Mouse (Mus musculus) heart, postnatal 0 days (tissue): ENCODE data around the gene Psmc3. TPM values are rescaled to one million over a fixed set of nuclear protein-coding genes. Genes with fewer than 3 reads are reported as not detected.

ENCODE experiments used
- ATAC-seq: fragments of 200-750 bp; cut with Nextera tagmentation; 2 replicates; pipeline ENCODE4 v1.8.0; 2017; ENCODE audit warnings: low read depth, moderate number of reproducible peaks, moderate library complexity; ENCODE audit not compliant: insufficient read depth
- DNase-seq: peaks from one replicate; pipeline ENCODE4 v3.0.0-alpha.2; 2016; ENCODE audit warnings: low spot score
- H3K27ac ChIP-seq: fragments of 300-500 bp; sonication (generic); 2 replicates; pipeline ENCODE4 v1.5.1; 2014; ENCODE audit warnings: low read depth, mild to moderate bottlenecking
- H3K27me3 ChIP-seq: fragments of 300-500 bp; sonication (generic); 2 replicates; pipeline ENCODE4 v1.6.1; 2014; ENCODE audit warnings: low read length, mixed read lengths; ENCODE audit not compliant: control insufficient read depth, insufficient read depth
- H3K36me3 ChIP-seq: fragments of 300-500 bp; sonication (generic); replicated peaks from 2 replicates; pipeline ENCODE4 v1.6.1; 2014; ENCODE audit warnings: low read length, mixed read lengths; ENCODE audit not compliant: control insufficient read depth, insufficient read depth
- H3K4me1 ChIP-seq: fragments of 300-500 bp; sonication (generic); 2 replicates; pipeline ENCODE4 v1.6.1; 2014; ENCODE audit warnings: antibody characterized with exemption; ENCODE audit not compliant: control insufficient read depth, insufficient read depth
- H3K4me2 ChIP-seq: fragments of 300-500 bp; sonication (generic); 2 replicates; pipeline ENCODE4 v1.6.1; 2014; ENCODE audit warnings: low read depth, mild to moderate bottlenecking, low read length, moderate library complexity
- H3K4me3 ChIP-seq: fragments of 300-500 bp; sonication (generic); 2 replicates; pipeline ENCODE4 v1.5.1; 2014; ENCODE audit warnings: low read depth, low read length
- H3K9ac ChIP-seq: fragments of 300-500 bp; sonication (generic); replicated peaks from 2 replicates; pipeline ENCODE4 v1.6.1; 2014; ENCODE audit warnings: low read depth, low read length, mixed read lengths
- H3K9me3 ChIP-seq: fragments of 300-500 bp; sonication (generic); replicated peaks from 2 replicates; pipeline ENCODE4 v1.6.1; 2016; ENCODE audit warnings: low read length; ENCODE audit not compliant: control insufficient read depth
- CTCF ChIP-seq: IDR thresholded peaks from 2 replicates; pipeline ENCODE4 v1.5.1; 2016; ENCODE audit warnings: antibody characterized with exemption, control low read depth, low read depth
- EP300 ChIP-seq: IDR thresholded peaks from 2 replicates; pipeline ENCODE4 v1.6.1; 2016; ENCODE audit warnings: antibody characterized with exemption, low read depth
- WGBS: fragments of 180-500 bp; shearing (Covaris S2); extraction: QIAGEN DNeasy Blood & Tissue Kit; methylation state at CpG from one replicate; pipeline ENCODE4 v1.1.7; 2014; 5-methylcytosine and 5-hydroxymethylcytosine counted together
- polyA plus RNA-seq: library from polyadenylated mRNA; unstranded; fragments of >200 nt; fragmentation: Nextera tagmentation; extraction: Ambion mirVana; gene quantifications from 2 replicates; pipeline ENCODE4 v1.2.1, GENCODE M21; 2015
- total RNA-seq: library from RNA; depleted of rRNA; stranded (reverse); fragments of >200 nt; gene quantifications from 2 replicates; pipeline ENCODE4 v1.2.3, GENCODE M21; 2014; ENCODE audit warnings: low replicate concordance

Psmc3 gene
- total and polyA plus RNA-seq, 2 experiments from 2014 or later, result 264 to 300 TPM

DNA sequence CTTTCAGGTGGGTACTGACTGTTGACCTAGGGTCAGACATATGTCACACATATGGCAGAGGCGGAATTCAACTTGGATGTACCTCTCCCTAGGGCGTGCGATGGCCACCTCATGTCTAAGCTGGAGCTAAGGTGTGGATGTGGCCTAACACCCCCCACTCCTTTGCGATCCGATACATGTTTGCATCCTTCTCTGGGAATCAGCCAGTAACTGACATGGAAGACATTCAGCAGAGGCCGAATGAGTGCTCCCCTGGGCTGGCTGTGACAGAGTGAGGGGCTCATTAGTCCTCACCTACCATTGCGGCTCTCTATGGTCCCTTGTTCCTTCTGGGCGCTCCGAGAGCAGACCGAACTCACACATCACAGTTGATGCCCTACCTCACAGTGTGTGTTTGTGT is 17.2 kb downstream of the Psmc3 start:
- peak overlapping the region; percentile 77 for H3K4me2 ChIP-seq
- H3K27me3 ChIP-seq, result no peaks in the 10 kb centered on the region
- no peaks in the 10 kb centered on the region for H3K9me3 ChIP-seq
- 86% methylated on average over 10 of the region's 10 CpGs for WGBS
- DNase-seq (no peak), ATAC-seq (no peak)
- peaks cover 27% of the 10 kb centered on the region for H3K4me1 ChIP-seq
- TF ChIP-seq CTCF (no peak), EP300 (no peak)
- H3K4me3 ChIP-seq, result peak overlapping the region; percentile 80; the same call in 1 of the 2 replicates
- peak overlapping the region; percentile 94 for H3K27ac ChIP-seq
- H3K36me3 ChIP-seq, result 0 out of 2 replicates have a peak, but pooled peaks cover 4% of the 10 kb centered on the region
- H3K9ac ChIP-seq, result peak overlapping the region; percentile 81; the same call in 1 of the 2 replicates

DNA sequence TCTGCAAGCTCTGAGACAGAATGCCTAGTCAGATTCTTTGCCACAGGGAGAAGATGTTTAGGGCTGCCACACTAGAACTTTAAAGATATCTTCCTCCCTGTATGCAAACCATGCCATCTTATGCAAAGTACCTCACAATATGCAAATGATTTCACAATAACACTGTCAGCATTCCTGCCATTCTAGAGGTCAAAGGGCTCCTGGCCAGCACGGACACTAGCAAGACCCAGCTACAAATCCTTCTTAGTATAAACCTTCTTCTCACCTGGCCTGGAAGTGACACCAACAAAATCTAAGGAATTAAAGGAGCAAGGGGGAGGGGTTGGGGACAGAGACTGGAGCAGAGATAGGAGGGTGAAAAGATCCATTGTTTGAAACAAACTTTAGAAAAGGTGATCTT is 18.3 kb downstream of the Psmc3 start:
- H3K4me1 ChIP-seq, result peaks cover 20% of the 10 kb centered on the region
- TF ChIP-seq CTCF, result no peak
- TF ChIP-seq EP300, result no peak
- 31% methylated on average over 1 of the region's 1 CpGs for WGBS
- H3K27ac ChIP-seq, result no peak overlapping the region
- H3K36me3 ChIP-seq, result 0 out of 2 replicates have a peak, but pooled peaks cover 4% of the 10 kb centered on the region
- H3K9me3 ChIP-seq, result no peaks in the 10 kb centered on the region
- ATAC-seq (no peak), DNase-seq (no peak)
- H3K4me3 ChIP-seq, result no peak overlapping the region
- no peaks in the 10 kb centered on the region for H3K27me3 ChIP-seq
- no peak overlapping the region for H3K9ac ChIP-seq
- H3K4me2 ChIP-seq, result no peak overlapping the region

DNA sequence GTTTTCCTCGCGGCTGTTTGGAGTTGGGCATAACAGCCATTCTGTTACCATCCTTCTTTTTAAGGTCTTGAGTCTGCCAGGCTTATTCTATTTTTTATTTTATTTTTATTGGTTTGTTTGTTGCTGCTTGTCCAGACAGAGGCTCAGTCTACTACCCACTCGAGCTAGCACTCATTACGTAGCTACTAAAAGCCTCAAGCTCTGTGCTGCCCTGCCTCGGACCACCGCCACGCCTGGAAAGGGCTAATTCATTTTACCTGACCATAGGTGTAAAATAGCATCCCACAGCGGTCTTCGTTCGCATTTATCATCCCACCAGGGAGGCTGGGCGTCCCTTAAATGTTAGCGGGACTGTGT is 24.1 kb downstream of the Psmc3 start:
- WGBS, result 29% methylated on average over 12 of the region's 12 CpGs

DNA sequence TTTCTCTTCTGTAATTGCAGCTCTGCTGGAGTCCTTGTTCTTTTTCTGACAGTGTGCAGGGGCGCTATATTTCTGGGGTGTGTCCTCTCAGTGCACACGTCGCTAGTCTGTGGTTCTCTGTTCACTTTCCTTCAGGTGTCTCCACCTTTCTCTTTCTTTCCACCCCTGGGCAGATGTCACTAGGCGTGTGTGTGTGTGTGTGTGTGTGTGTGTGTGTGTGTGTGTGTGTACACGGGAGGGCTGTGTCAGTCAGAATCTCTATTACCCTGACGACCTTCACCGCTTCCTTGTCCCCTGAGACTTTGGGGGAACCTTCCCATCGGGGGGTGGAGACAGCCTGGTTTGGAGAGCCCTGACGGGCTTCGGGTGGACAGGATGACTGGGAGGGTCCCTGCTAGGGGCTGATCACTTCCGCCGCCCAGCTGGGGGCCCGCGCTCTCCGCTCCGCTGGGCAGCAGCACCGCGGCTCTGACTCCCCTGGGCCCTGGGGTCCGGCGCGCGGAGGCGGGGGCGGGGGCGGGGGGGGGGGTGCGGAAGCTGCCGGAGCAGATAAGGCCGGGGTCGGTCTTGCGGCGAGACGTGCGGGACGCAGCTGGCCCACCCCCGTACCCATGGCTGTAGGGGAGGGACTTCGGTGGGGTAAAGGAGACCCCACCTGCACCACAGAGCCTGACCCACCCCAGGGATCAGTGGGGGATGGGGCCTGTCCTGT is 24.7 kb downstream of the Psmc3 start:
- no peak for TF ChIP-seq CTCF
- Histone ChIP-seq H3K4me1 (no peaks in the 10 kb centered on the region), H3K9me3 (no peaks in the 10 kb centered on the region), H3K4me2 (peak overlapping the region; percentile 97), H3K27me3 (no peaks in the 10 kb centered on the region), H3K4me3 (peak overlapping the region; percentile 60), H3K36me3 (no peaks in the 10 kb centered on the region), H3K9ac (peak overlapping the region; percentile 69), H3K27ac (no peak overlapping the region)
- WGBS, result under 1% methylated on average over 21 of the region's 36 CpGs
- ATAC-seq (peak; percentile 64), DNase-seq (peak; percentile 20)

More for the DNA sequence above, 24.1 kb downstream of the Psmc3 start:
- Histone ChIP-seq H3K27ac (no peak overlapping the region), H3K9ac (peak overlapping the region; percentile 69; the same call in 1 of the 2 replicates), H3K27me3 (no peaks in the 10 kb centered on the region), H3K9me3 (no peaks in the 10 kb centered on the region), H3K4me1 (no peaks in the 10 kb centered on the region), H3K4me2 (peak overlapping the region; percentile 97), H3K36me3 (no peaks in the 10 kb centered on the region), H3K4me3 (peak overlapping the region; percentile 60)
- no peak for ATAC-seq
- TF ChIP-seq EP300 (no peak), CTCF (no peak)
- DNase-seq, result no peak

DNA sequence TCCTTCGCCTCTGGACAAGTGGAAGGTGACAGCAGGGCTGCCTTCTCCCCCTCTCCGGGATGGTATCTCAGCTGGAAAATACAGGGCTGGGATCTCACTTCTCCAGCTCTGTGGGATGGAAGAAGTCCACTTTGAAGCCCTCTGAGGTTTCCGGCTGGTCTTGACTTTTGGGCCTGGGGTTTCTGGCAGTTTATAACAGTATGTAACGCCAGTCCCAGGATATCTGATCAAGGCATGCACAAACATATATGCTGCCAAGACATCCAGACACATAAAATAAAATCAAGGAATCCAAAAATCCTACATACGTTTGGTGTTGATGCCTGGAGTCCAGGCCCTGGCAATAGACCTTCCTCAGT is 25.2 kb downstream of the Psmc3 start:
- 28% methylated on average over 5 of the region's 5 CpGs for WGBS
- no peaks in the 10 kb centered on the region for H3K9me3 ChIP-seq
- no peak overlapping the region for H3K27ac ChIP-seq
- DNase-seq, result no peak
- no peak for ATAC-seq
- H3K27me3 ChIP-seq, result no peaks in the 10 kb centered on the region
- no peaks in the 10 kb centered on the region for H3K36me3 ChIP-seq
- TF ChIP-seq CTCF (no peak), EP300 (no peak)
- peak overlapping the region; percentile 69 for H3K9ac ChIP-seq
- H3K4me3 ChIP-seq, result peak overlapping the region; percentile 60
- peak overlapping the region; percentile 97 for H3K4me2 ChIP-seq
- no peaks in the 10 kb centered on the region for H3K4me1 ChIP-seq
